Comparison of ENCODE assay signal across 8 mouse cellular contexts in genomic region chr17:23925090-23925493, GRCm38 (mm10). TPM values are rescaled to one million over a fixed set of nuclear protein-coding genes. Genes with fewer than 3 reads are reported as not detected.
DNase-seq lines count a peak whose midpoint lies in the region; ATAC-seq and TF ChIP-seq lines count a peak whose summit lies in the region.

No protein-coding gene starts in this region.

- H3K27ac ChIP-seq in ES-Bruce4 (ENCODE audit: insufficient read depth, low read length) = 0 out of 2 replicates have a peak overlapping the region, but pooled peaks have one; percentile 17
- H3K27ac ChIP-seq in heart, embryonic 13.5 days (replicated peaks) = peak overlapping the region; percentile 98
- H3K27ac ChIP-seq in liver, embryonic 14.5 days = no peak overlapping the region
- H3K27ac ChIP-seq in neural tube, embryonic 13.5 days (replicated peaks) = peak overlapping the region; percentile 94
- peak overlapping the region; percentile 25; the same call in 1 of the 2 replicates for H3K27ac ChIP-seq in testis, adult 2 months (ENCODE audit: control insufficient read depth, insufficient read depth, low read depth, low read length)

- WGBS in heart, embryonic 13.5 days = under 1% methylated on average over 14 of the region's 14 CpGs
- 1% methylated on average over 14 of the region's 14 CpGs for WGBS in liver, embryonic 14.5 days (ENCODE audit: insufficient replicate concordance)
- under 1% methylated on average over 14 of the region's 14 CpGs for WGBS in neural tube, embryonic 13.5 days

- peak overlapping the region; percentile 72 for H3K4me3 ChIP-seq in ES-Bruce4 (ENCODE audit: low read depth, low read length)
- H3K4me3 ChIP-seq in heart, embryonic 13.5 days = peak overlapping the region; percentile 65
- H3K4me3 ChIP-seq in liver, embryonic 14.5 days (ENCODE audit: insufficient read depth in 1 of 2, low read depth in 2 of 2, low read length in 2 of 2) = peak overlapping the region; percentile 48 to 75
- peak overlapping the region; percentile 57 for H3K4me3 ChIP-seq in neural tube, embryonic 13.5 days
- peak overlapping the region; percentile 86 for H3K4me3 ChIP-seq in testis, adult 2 months (ENCODE audit: control insufficient read depth, low read depth, low read length)

- DNase-seq in brain, embryonic 14.5 days (ENCODE audit: low read depth) = peak; percentile 88
- DNase-seq in fibroblast of lung, adult 2 months (ENCODE audit: low read depth) = peak; percentile 23
- peak; percentile 54 to 74 for DNase-seq in kidney, postnatal 36 days
- peak; percentile 17 to 33 (median 33) for DNase-seq in liver, embryonic 14.5 days (ENCODE audit: low read depth in 3 of 3, low spot score in 3 of 3)

- H3K9ac ChIP-seq in ES-Bruce4 (ENCODE audit: low read depth, poor library complexity, severe bottlenecking) = peak overlapping the region; percentile 54
- peak overlapping the region; percentile 84 for H3K9ac ChIP-seq in heart, embryonic 13.5 days
- H3K9ac ChIP-seq in liver, embryonic 14.5 days (replicated peaks) = peak overlapping the region; percentile 56
- H3K9ac ChIP-seq in neural tube, embryonic 13.5 days = peak overlapping the region; percentile 69

- no peaks in the 10 kb centered on the region for H3K9me3 ChIP-seq in ES-Bruce4 (replicated peaks; ENCODE audit: control insufficient read depth, insufficient read depth, low read length, poor library complexity, severe bottlenecking)
- no peaks in the 10 kb centered on the region for H3K9me3 ChIP-seq in heart, embryonic 13.5 days
- no peaks in the 10 kb centered on the region for H3K9me3 ChIP-seq in liver, embryonic 14.5 days (ENCODE audit: control insufficient read depth, low read length)
- H3K9me3 ChIP-seq in neural tube, embryonic 13.5 days = no peaks in the 10 kb centered on the region

- no peak for TF ChIP-seq POLR2A in ES-Bruce4 (IDR thresholded peaks at IDR 0.05; ENCODE audit: insufficient read depth, low read length)
- TF ChIP-seq POLR2A in brain, embryonic 14.5 days (IDR thresholded peaks at IDR 0.05; ENCODE audit: borderline replicate concordance, extremely low read depth, insufficient read depth, insufficient read length, poor library complexity, severe bottlenecking) = 0 out of 2 replicates have a peak, but pooled peaks have one; percentile 9
- no peak for TF ChIP-seq POLR2A in testis, adult 2 months (IDR thresholded peaks at IDR 0.05; ENCODE audit: control insufficient read depth, low read depth, low read length)

- H3K36me3 ChIP-seq in ES-Bruce4 (ENCODE audit: control insufficient read depth, insufficient read depth, low read length, poor library complexity, severe bottlenecking) = no peaks in the 10 kb centered on the region
- no peaks in the 10 kb centered on the region for H3K36me3 ChIP-seq in heart, embryonic 13.5 days
- no peaks in the 10 kb centered on the region for H3K36me3 ChIP-seq in liver, embryonic 14.5 days (replicated peaks; ENCODE audit: control insufficient read depth, insufficient read depth, low read depth)
- no peaks in the 10 kb centered on the region for H3K36me3 ChIP-seq in neural tube, embryonic 13.5 days
- H3K36me3 ChIP-seq in testis, adult 2 months (ENCODE audit: control insufficient read depth, insufficient read depth, low read length) = no peaks in the 10 kb centered on the region

- ATAC-seq in heart, embryonic 13.5 days (ENCODE audit: extremely low read depth, insufficient number of reproducible peaks, low FRiP score, low TSS enrichment) = peak; percentile 66
- peak; percentile 66 for ATAC-seq in liver, embryonic 14.5 days (ENCODE audit: insufficient read depth)
- peak; percentile 94 for ATAC-seq in neural tube, embryonic 13.5 days (ENCODE audit: low read depth)

- TF ChIP-seq EP300 in ES-Bruce4 (IDR thresholded peaks at IDR 0.05; ENCODE audit: insufficient read depth, low read depth, low read length) = no peak
- TF ChIP-seq EP300 in liver, embryonic 14.5 days (IDR thresholded peaks at IDR 0.05; ENCODE audit: low read depth) = no peak

- peak overlapping the region; percentile 88 for H3K4me2 ChIP-seq in heart, embryonic 13.5 days
- H3K4me2 ChIP-seq in liver, embryonic 14.5 days (ENCODE audit: low read depth) = peak overlapping the region; percentile 68
- H3K4me2 ChIP-seq in neural tube, embryonic 13.5 days = peak overlapping the region; percentile 80

- H3K4me1 ChIP-seq in ES-Bruce4 (ENCODE audit: control insufficient read depth, insufficient read depth, low read length) = no peaks in the 10 kb centered on the region
- H3K4me1 ChIP-seq in heart, embryonic 13.5 days = peaks cover 12% of the 10 kb centered on the region
- H3K4me1 ChIP-seq in liver, embryonic 14.5 days (replicated peaks; ENCODE audit: control insufficient read depth in 2 of 2, insufficient read depth in 2 of 2, low read length in 1 of 2) = peaks cover 0 to 8% of the 10 kb centered on the region in 2 experiments; a peak in 1 of 4 replicates
- peaks cover 15% of the 10 kb centered on the region for H3K4me1 ChIP-seq in neural tube, embryonic 13.5 days (replicated peaks)
- H3K4me1 ChIP-seq in testis, adult 2 months (ENCODE audit: control insufficient read depth, insufficient read depth, low read length) = peaks cover 9% of the 10 kb centered on the region

- no peak for TF ChIP-seq CTCF in ES-Bruce4 (IDR thresholded peaks at IDR 0.05; ENCODE audit: low read depth, low read length)
- TF ChIP-seq CTCF in brain, embryonic 14.5 days (IDR thresholded peaks at IDR 0.05; ENCODE audit: borderline replicate concordance, extremely low read depth, insufficient read depth, insufficient read length) = no peak
- TF ChIP-seq CTCF in liver, embryonic 14.5 days (IDR thresholded peaks at IDR 0.05; ENCODE audit: low read depth) = no peak
- TF ChIP-seq CTCF in testis, adult 2 months (IDR thresholded peaks at IDR 0.05; ENCODE audit: control insufficient read depth, insufficient read depth, insufficient replicate concordance, low read depth, low read length) = no peak

- no peaks in the 10 kb centered on the region for H3K27me3 ChIP-seq in ES-Bruce4 (ENCODE audit: control insufficient read depth, insufficient read depth, low read length, poor library complexity, severe bottlenecking)
- no peaks in the 10 kb centered on the region for H3K27me3 ChIP-seq in heart, embryonic 13.5 days (replicated peaks)
- no peaks in the 10 kb centered on the region for H3K27me3 ChIP-seq in liver, embryonic 14.5 days (ENCODE audit: control insufficient read depth, insufficient read depth, low read length)
- H3K27me3 ChIP-seq in neural tube, embryonic 13.5 days = 0 out of 2 replicates have a peak, but pooled peaks cover 3% of the 10 kb centered on the region
- H3K27me3 ChIP-seq in testis, adult 2 months (ENCODE audit: control insufficient read depth, insufficient read depth, low read length) = no peaks in the 10 kb centered on the region

RNA-seq across cellular contexts. Expression of gene Dcpp3, which starts 7.8 kb away (rescaled TPM):
- polyA plus RNA-seq in ES-Bruce4 (2011; ENCODE audit: insufficient read depth, insufficient read length, low read depth, missing spikeins) = not detected in 2 replicates
- not detected in 2 replicates for polyA plus RNA-seq in brain, embryonic 14.5 days (2012; rRNA removed)
- not detected in 2 replicates for polyA plus RNA-seq in heart, embryonic 13.5 days (2015; fragmentation: Nextera tagmentation; extraction: Ambion mirVana)
- not detected in 2 replicates for polyA plus RNA-seq in liver, embryonic 14.5 days (2012; rRNA removed)
- not detected in 2 replicates for polyA plus RNA-seq in liver, embryonic 14.5 days (2014; fragmentation: Nextera tagmentation; extraction: Ambion mirVana)
- not detected in 2 replicates for polyA plus RNA-seq in neural tube, embryonic 13.5 days (2015; fragmentation: Nextera tagmentation; extraction: Ambion mirVana)
- not detected in 2 replicates for polyA plus RNA-seq in testis, adult 2 months (2012; rRNA removed)

RNA-seq across cellular contexts. Expression of gene Sbp, which starts 16.4 kb away (rescaled TPM):
- not detected in 2 replicates for polyA plus RNA-seq in ES-Bruce4 (2011; ENCODE audit: insufficient read depth, insufficient read length, low read depth, missing spikeins)
- polyA plus RNA-seq in brain, embryonic 14.5 days (2012; rRNA removed) = not detected in 2 replicates
- not detected in 2 replicates for polyA plus RNA-seq in heart, embryonic 13.5 days (2015; fragmentation: Nextera tagmentation; extraction: Ambion mirVana)
- polyA plus RNA-seq in liver, embryonic 14.5 days (2012; rRNA removed) = not detected in 2 replicates
- polyA plus RNA-seq in liver, embryonic 14.5 days (2014; fragmentation: Nextera tagmentation; extraction: Ambion mirVana) = not detected in 2 replicates
- polyA plus RNA-seq in neural tube, embryonic 13.5 days (2015; fragmentation: Nextera tagmentation; extraction: Ambion mirVana) = not detected in 2 replicates
- not detected in 2 replicates for polyA plus RNA-seq in testis, adult 2 months (2012; rRNA removed)

RNA-seq across cellular contexts. Expression of gene Sbpl, which starts 30.0 kb away (rescaled TPM):
- polyA plus RNA-seq in ES-Bruce4 (2011; ENCODE audit: insufficient read depth, insufficient read length, low read depth, missing spikeins) = not detected in 2 replicates
- not detected in 2 replicates for polyA plus RNA-seq in brain, embryonic 14.5 days (2012; rRNA removed)
- polyA plus RNA-seq in heart, embryonic 13.5 days (2015; fragmentation: Nextera tagmentation; extraction: Ambion mirVana) = not detected in 2 replicates
- not detected in 2 replicates for polyA plus RNA-seq in liver, embryonic 14.5 days (2012; rRNA removed)
- polyA plus RNA-seq in liver, embryonic 14.5 days (2014; fragmentation: Nextera tagmentation; extraction: Ambion mirVana) = not detected in 2 replicates
- polyA plus RNA-seq in neural tube, embryonic 13.5 days (2015; fragmentation: Nextera tagmentation; extraction: Ambion mirVana) = not detected in 2 replicates
- not detected in 2 replicates for polyA plus RNA-seq in testis, adult 2 months (2012; rRNA removed)

RNA-seq across cellular contexts. Expression of gene Dcpp2, which starts 44.4 kb away (rescaled TPM):
- not detected in 2 replicates for polyA plus RNA-seq in ES-Bruce4 (2011; ENCODE audit: insufficient read depth, insufficient read length, low read depth, missing spikeins)
- polyA plus RNA-seq in brain, embryonic 14.5 days (2012; rRNA removed) = not detected in 2 replicates
- not detected in 2 replicates for polyA plus RNA-seq in heart, embryonic 13.5 days (2015; fragmentation: Nextera tagmentation; extraction: Ambion mirVana)
- not detected in 2 replicates for polyA plus RNA-seq in liver, embryonic 14.5 days (2012; rRNA removed)
- not detected in 2 replicates for polyA plus RNA-seq in liver, embryonic 14.5 days (2014; fragmentation: Nextera tagmentation; extraction: Ambion mirVana)
- not detected in 2 replicates for polyA plus RNA-seq in neural tube, embryonic 13.5 days (2015; fragmentation: Nextera tagmentation; extraction: Ambion mirVana)
- polyA plus RNA-seq in testis, adult 2 months (2012; rRNA removed) = not detected in 2 replicates

RNA-seq across cellular contexts. Expression of gene Dcpp1, which starts 44.4 kb away (rescaled TPM):
- not detected in 2 replicates for polyA plus RNA-seq in ES-Bruce4 (2011; ENCODE audit: insufficient read depth, insufficient read length, low read depth, missing spikeins)
- polyA plus RNA-seq in brain, embryonic 14.5 days (2012; rRNA removed) = not detected in 2 replicates
- polyA plus RNA-seq in heart, embryonic 13.5 days (2015; fragmentation: Nextera tagmentation; extraction: Ambion mirVana) = 0.32 TPM in 1 of 2 replicates, not detected in the other
- not detected in 2 replicates for polyA plus RNA-seq in liver, embryonic 14.5 days (2012; rRNA removed)
- not detected in 2 replicates for polyA plus RNA-seq in liver, embryonic 14.5 days (2014; fragmentation: Nextera tagmentation; extraction: Ambion mirVana)
- not detected in 2 replicates for polyA plus RNA-seq in neural tube, embryonic 13.5 days (2015; fragmentation: Nextera tagmentation; extraction: Ambion mirVana)
- 0.34 and 0.67 TPM in 2 replicates for polyA plus RNA-seq in testis, adult 2 months (2012; rRNA removed)

Comparison
In these comparisons a context has a peak if more than half of its experiments do, and no peak if none do; other contexts are left out.
1. DNase-seq: peak in every context shown above with its lines; median percentile 88 in brain, embryonic 14.5 days; 64 in kidney, postnatal 36 days; 33 in liver, embryonic 14.5 days; 23 in fibroblast of lung, adult 2 months.